Mouse (Mus musculus): ENCODE results near the gene Wnk2. TPM values are rescaled to one million over a fixed set of nuclear protein-coding genes. Genes with fewer than 3 reads are reported as not detected.

The Wnk2 gene
- total RNA-seq, 2 experiments from 2014 or later, result 100 to 103 TPM

- no peak for DNase-seq (ENCODE audit: low spot score in 2 of 2)
Measured at GRCm38 (mm10) chr13:49053333-49053732, 94.5 kb downstream of the Wnk2 start.

- DNase-seq (ENCODE audit: low spot score in 2 of 2), result peak in 1 of 2 experiments; percentile 24
Measured at GRCm38 (mm10) chr13:49052512-49052911, 95.3 kb downstream of the Wnk2 start.

- DNase-seq (ENCODE audit: low spot score in 2 of 2), result no peak
Measured at GRCm38 (mm10) chr13:49047393-49047792, 100.4 kb downstream of the Wnk2 start.

- no peak for DNase-seq (ENCODE audit: low spot score in 2 of 2)
Measured at GRCm38 (mm10) chr13:49044145-49044561, 103.7 kb downstream of the Wnk2 start.

GRCm38 (mm10) chr13:49042371-49042770, 105.4 kb downstream of the Wnk2 start:
- DNase-seq (ENCODE audit: low spot score in 2 of 2), result no peak

- DNase-seq (ENCODE audit: low spot score in 2 of 2), result peak in 1 of 2 experiments; percentile 19
Measured at GRCm38 (mm10) chr13:49036928-49037574, 110.8 kb downstream of the Wnk2 start.

- DNase-seq (ENCODE audit: low spot score in 2 of 2), result no peak
Measured at GRCm38 (mm10) chr13:49036436-49036835, 111.4 kb downstream of the Wnk2 start.

GRCm38 (mm10) chr13:49031029-49031428, 116.8 kb downstream of the Wnk2 start:
- no peak for DNase-seq (ENCODE audit: low spot score in 2 of 2)

GRCm38 (mm10) chr13:49028757-49029539, 118.9 kb downstream of the Wnk2 start:
- no peak for DNase-seq (ENCODE audit: low spot score in 2 of 2)

GRCm38 (mm10) chr13:49027057-49027456, 120.8 kb downstream of the Wnk2 start:
- no peak for DNase-seq (ENCODE audit: low spot score in 2 of 2)

GRCm38 (mm10) chr13:49025521-49025920, 122.3 kb downstream of the Wnk2 start:
- no peak for DNase-seq (ENCODE audit: low spot score in 2 of 2)

- no peak for DNase-seq (ENCODE audit: low spot score in 2 of 2)
Measured at GRCm38 (mm10) chr13:49024763-49025162, 123.1 kb downstream of the Wnk2 start.

GRCm38 (mm10) chr13:49021693-49022092, 126.1 kb downstream of the Wnk2 start:
- DNase-seq (ENCODE audit: low spot score in 2 of 2), result no peak

GRCm38 (mm10) chr13:49020152-49020551, 127.7 kb downstream of the Wnk2 start:
- DNase-seq (ENCODE audit: low spot score in 2 of 2), result no peak

GRCm38 (mm10) chr13:49017375-49017774, 130.4 kb downstream of the Wnk2 start:
- no peak for DNase-seq (ENCODE audit: low spot score in 2 of 2)

GRCm38 (mm10) chr13:49016311-49016761, 131.5 kb downstream of the Wnk2 start:
- DNase-seq (ENCODE audit: low spot score in 2 of 2), result peak; percentile 84 to 94

- DNase-seq (ENCODE audit: low spot score in 2 of 2), result no peak
Measured at GRCm38 (mm10) chr13:49015366-49016306, 132.2 kb downstream of the Wnk2 start.

- no peak for DNase-seq (ENCODE audit: low spot score in 2 of 2)
Measured at GRCm38 (mm10) chr13:49013206-49013794, 134.5 kb downstream of the Wnk2 start.

GRCm38 (mm10) chr13:49001691-49002090, 146.1 kb downstream of the Wnk2 start:
- no peak for DNase-seq (ENCODE audit: low spot score in 2 of 2)

GRCm38 (mm10) chr13:48998591-48998990, 149.2 kb downstream of the Wnk2 start:
- DNase-seq (ENCODE audit: low spot score in 2 of 2), result peak in 1 of 2 experiments; percentile 85

GRCm38 (mm10) chr13:48996731-48997130, 151.1 kb downstream of the Wnk2 start:
- peak in 1 of 2 experiments; percentile 27 for DNase-seq (ENCODE audit: low spot score in 2 of 2)
